Mouse (Mus musculus) adrenal gland, postnatal 25 days (tissue): ENCODE results near the gene Coa5. TPM values are rescaled to one million over a fixed set of nuclear protein-coding genes. Genes with fewer than 3 reads are reported as not detected.

Experiments used
- total RNA-seq: library from RNA; stranded (reverse); gene quantifications from 2 replicates; pipeline ENCODE4 v1.2.3, GENCODE M21; 2021

Coa5 gene
- total RNA-seq, 1 experiment from 2014 or later: 96.7 TPM

Other genes starting within 250 kb of the Coa5 start
- gene Cnga3, start 215.7 kb downstream of the Coa5 start, total RNA-seq: 1.7 and 2.9 TPM in 2 replicates
- gene Inpp4a, start 130.2 kb downstream of the Coa5 start, total RNA-seq: 25.3 and 25.4 TPM in 2 replicates
- 63.0 and 72.8 TPM in 2 replicates for gene Unc50, start within 50 bp of the Coa5 start, total RNA-seq
- gene Mgat4a, start 110.9 kb upstream of the Coa5 start, total RNA-seq: 6.2 and 7.0 TPM in 2 replicates